Mouse (Mus musculus) embryonic stem cell, embryonic (primary cell): Measurements from ENCODE around the gene Gm17387.

Source experiments
- CTCF ChIA-PET, 4 experiments: fragments of 300-600 bp in 2 of 4; fragments of 350-600 bp in 2 of 4; sonication (Branson Sonifier 250); formaldehyde crosslinking; loops; one replicate each; lab custom pipeline; 2022; ENCODE audit warnings: inconsistent platforms in 2 of 4; lab: Charles Lee
- POLR2A ChIA-PET, 4 experiments: fragments of 300-600 bp in 2 of 4; fragments of 350-600 bp in 2 of 4; sonication (Branson Sonifier 250); formaldehyde crosslinking; loops; one replicate each; lab custom pipeline; 2022; ENCODE audit warnings: antibody characterized with exemption in 4 of 4, inconsistent platforms in 1 of 4; lab: Charles Lee

The Gm17387 gene

GRCm38 (mm10) chr7:141028831-141029230 lies at the start of gene Gm17387:
TSS of gene Gm17387 (plus strand) at chr7:141029131.
- CTCF ChIA-PET = interaction anchor here in 1 of 4 experiments (0.7 to 1.3 kb wide), 2 partner anchors 19 to 62 kb away, joined by 4 read pairs; no protein-coding TSS in a partner anchor
- POLR2A ChIA-PET = interaction anchor here in 3 of 4 experiments (0.6 to 7.5 kb wide), 10 partner anchors 11 to 366 kb away, joined by 3 to 115 read pairs (median 4); partner anchors contain the start of genes Pgghg (in 1 of the 3), Psmd13 (in 1 of the 3) and Sirt3 (in 1 of the 3)

- ChIA-PET CTCF (interaction anchor here in 1 of 4 experiments (1.2 to 1.5 kb wide), 2 partner anchors 14 to 67 kb away, joined by 6 read pairs; partner anchors contain the start of gene Ifitm1), POLR2A (interaction anchor here in 3 of 4 experiments (0.6 to 2.7 kb wide), 22 partner anchors 8 to 196 kb away, joined by 3 to 15 read pairs (median 4); partner anchors contain the start of genes Ifitm1 (in 1 of the 3) and Rnh1 (in 1 of the 3))
Measured at GRCm38 (mm10) chr7:140981704-140982103, 47.2 kb upstream of the Gm17387 start.

- CTCF ChIA-PET = interaction anchor here in 3 of 4 experiments (1.0 to 1.5 kb wide), 4 partner anchors 15 to 66 kb away, joined by 3 to 6 read pairs (median 5); partner anchors contain the start of gene Ifitm1 (in 1 of the 3)
- POLR2A ChIA-PET = interaction anchor here (0.5 to 2.7 kb wide), 15 partner anchors 7 to 77 kb away, joined by 3 to 15 read pairs (median 5); partner anchors contain the start of gene Ifitm1 (in 1 of the 4)
Measured at GRCm38 (mm10) chr7:140982971-140983370, 46.0 kb upstream of the Gm17387 start.

- ChIA-PET POLR2A (interaction anchor here in 3 of 4 experiments (0.5 to 1.6 kb wide), 12 partner anchors 11 to 94 kb away, joined by 3 to 7 read pairs (median 3); no protein-coding TSS in a partner anchor), CTCF (interaction anchor here in 1 of 4 experiments (0.7 kb wide), 1 partner anchor 77 kb away, joined by 5 read pairs; no protein-coding TSS in a partner anchor)
Measured at GRCm38 (mm10) chr7:140987182-140988138, 41.5 kb upstream of the Gm17387 start.

- POLR2A ChIA-PET = interaction anchor here in 3 of 4 experiments (0.6 to 4.6 kb wide), 18 partner anchors 12 to 872 kb away, joined by 3 to 26 read pairs (median 4); partner anchors contain the start of genes Psmd13 (in 1 of the 3), Ptdss2 (in 1 of the 3) and Sirt3 (in 1 of the 3)
Measured at GRCm38 (mm10) chr7:140989022-140989421, 39.9 kb upstream of the Gm17387 start.

GRCm38 (mm10) chr7:140990185-140990584 lies 38.7 kb upstream of the Gm17387 start:
- CTCF ChIA-PET = interaction anchor here in 3 of 4 experiments (0.6 to 2.5 kb wide), 6 partner anchors 18 to 139 kb away, joined by 3 to 11 read pairs (median 5); partner anchors contain the start of gene Ifitm1 (in 1 of the 3)
- POLR2A ChIA-PET = interaction anchor here (0.7 to 4.6 kb wide), 34 partner anchors 8 to 1777 kb away, joined by 3 to 26 read pairs (median 4); partner anchors contain the start of genes Gm45785 (in 1 of the 4), Psmd13 (in 1 of the 4), Ptdss2 (in 1 of the 4) and Rassf7 (in 1 of the 4)

More at GRCm38 (mm10) chr7:140989022-140989421, 39.9 kb upstream of the Gm17387 start:
- CTCF ChIA-PET = interaction anchor here in 2 of 4 experiments (0.8 to 2.5 kb wide), 5 partner anchors 19 to 86 kb away, joined by 3 to 11 read pairs (median 4); no protein-coding TSS in a partner anchor

GRCm38 (mm10) chr7:140990622-140991021 lies 38.3 kb upstream of the Gm17387 start:
- ChIA-PET POLR2A (interaction anchor here (0.6 to 4.6 kb wide), 23 partner anchors 8 to 1777 kb away, joined by 3 to 26 read pairs (median 4); partner anchors contain the start of genes Gm45785 (in 1 of the 4) and Ric8a (in 1 of the 4)), CTCF (interaction anchor here in 3 of 4 experiments (0.6 to 2.5 kb wide), 5 partner anchors 18 to 140 kb away, joined by 3 to 11 read pairs (median 5); partner anchors contain the start of gene Ifitm1 (in 1 of the 3))

GRCm38 (mm10) chr7:140991117-140991689 lies 37.7 kb upstream of the Gm17387 start:
- POLR2A ChIA-PET = interaction anchor here (0.6 to 4.6 kb wide), 12 partner anchors 9 to 1778 kb away, joined by 3 to 26 read pairs (median 5); no protein-coding TSS in a partner anchor
- CTCF ChIA-PET = interaction anchor here in 3 of 4 experiments (0.5 to 2.5 kb wide), 5 partner anchors 17 to 75 kb away, joined by 3 to 11 read pairs (median 5); partner anchors contain the start of gene Ifitm1 (in 1 of the 3)

- ChIA-PET POLR2A (interaction anchor here in 1 of 4 experiments (1.2 kb wide), 1 partner anchor 34 kb away, joined by 3 read pairs; no protein-coding TSS in a partner anchor), CTCF (interaction anchor here in 3 of 4 experiments (0.6 to 1.7 kb wide), 4 partner anchors 13 to 89 kb away, joined by 3 to 4 read pairs (median 4); no protein-coding TSS in a partner anchor)
Measured at GRCm38 (mm10) chr7:140997817-140998216, 31.1 kb upstream of the Gm17387 start.

GRCm38 (mm10) chr7:140998853-140999700 lies 29.9 kb upstream of the Gm17387 start:
- CTCF ChIA-PET = interaction anchor here in 1 of 4 experiments (0.7 kb wide), 1 partner anchor 52 kb away, joined by 3 read pairs; no protein-coding TSS in a partner anchor
- POLR2A ChIA-PET = interaction anchor here in 1 of 4 experiments (0.7 to 0.8 kb wide), 2 partner anchors 42 to 43 kb away, joined by 3 to 4 read pairs; no protein-coding TSS in a partner anchor

GRCm38 (mm10) chr7:141000881-141001708 lies 27.8 kb upstream of the Gm17387 start:
- ChIA-PET CTCF (interaction anchor here in 1 of 4 experiments (0.7 kb wide), 1 partner anchor 42 kb away, joined by 3 read pairs; no protein-coding TSS in a partner anchor), POLR2A (interaction anchor here in 3 of 4 experiments (0.5 to 1.4 kb wide), 5 partner anchors 12 to 62 kb away, joined by 3 to 7 read pairs (median 5); no protein-coding TSS in a partner anchor)

- CTCF ChIA-PET = interaction anchor here in 1 of 4 experiments (0.6 kb wide), 1 partner anchor 48 kb away, joined by 3 read pairs; no protein-coding TSS in a partner anchor
- POLR2A ChIA-PET = interaction anchor here in 1 of 4 experiments (1.0 kb wide), 1 partner anchor 13 kb away, joined by 3 read pairs; no protein-coding TSS in a partner anchor
Measured at GRCm38 (mm10) chr7:141003248-141004010, 25.5 kb upstream of the Gm17387 start.

GRCm38 (mm10) chr7:141006446-141006845 lies 22.5 kb upstream of the Gm17387 start:
- POLR2A ChIA-PET = interaction anchor here in 3 of 4 experiments (0.8 to 6.8 kb wide), 17 partner anchors 12 to 97 kb away, joined by 3 to 45 read pairs (median 4); partner anchors contain the start of genes Gm45717 (in 1 of the 3), Ifitm1 (in 1 of the 3) and Ifitm2 (in 1 of the 3)

More at GRCm38 (mm10) chr7:141006446-141006845, 22.5 kb upstream of the Gm17387 start:
- CTCF ChIA-PET = interaction anchor here in 2 of 4 experiments (0.6 to 1.7 kb wide), 4 partner anchors 21 to 98 kb away, joined by 3 to 9 read pairs (median 4); no protein-coding TSS in a partner anchor
